Mouse (Mus musculus): ENCODE data around the gene Lrrc32.

DNA sequence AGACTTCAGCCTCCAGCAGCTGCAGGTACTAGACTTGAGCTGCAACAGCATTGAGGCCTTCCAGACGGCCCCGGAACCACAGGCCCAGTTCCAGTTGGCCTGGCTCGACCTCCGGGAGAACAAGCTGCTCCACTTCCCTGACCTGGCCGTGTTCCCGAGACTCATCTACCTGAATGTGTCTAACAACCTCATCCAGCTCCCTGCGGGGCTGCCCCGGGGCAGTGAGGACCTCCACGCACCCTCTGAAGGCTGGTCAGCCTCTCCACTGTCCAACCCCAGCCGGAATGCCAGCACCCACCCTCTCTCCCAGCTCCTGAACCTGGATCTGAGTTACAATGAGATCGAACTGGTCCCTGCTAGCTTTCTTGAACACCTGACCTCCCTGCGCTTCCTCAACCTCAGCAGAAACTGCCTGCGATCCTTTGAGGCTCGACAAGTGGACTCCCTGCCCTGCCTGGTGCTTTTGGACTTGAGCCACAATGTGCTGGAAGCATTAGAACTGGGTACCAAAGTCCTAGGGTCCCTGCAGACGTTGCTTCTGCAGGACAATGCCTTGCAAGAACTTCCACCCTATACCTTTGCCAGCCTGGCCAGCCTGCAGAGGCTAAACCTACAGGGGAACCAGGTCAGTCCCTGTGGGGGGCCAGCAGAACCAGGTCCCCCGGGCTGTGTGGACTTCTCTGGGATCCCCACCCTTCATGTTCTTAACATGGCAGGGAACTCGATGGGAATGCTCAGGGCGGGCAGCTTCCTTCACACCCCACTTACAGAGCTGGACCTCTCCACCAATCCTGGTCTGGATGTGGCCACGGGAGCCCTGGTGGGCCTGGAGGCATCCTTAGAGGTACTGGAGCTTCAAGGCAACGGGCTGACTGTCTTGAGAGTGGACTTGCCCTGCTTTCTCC, 9.8 kb downstream of the Lrrc32 start:
- no peak for TF ChIP-seq POLR2A (IDR thresholded peaks at IDR 0.05; ENCODE audit: borderline replicate concordance, control insufficient read depth, low read depth, low read length)
- no peak for TF ChIP-seq CTCF (IDR thresholded peaks at IDR 0.05; ENCODE audit: control insufficient read depth, insufficient read depth, low read length)

Data from bone marrow, adult 2 months (tissue).